Mouse (Mus musculus) hindbrain, embryonic 16.5 days (tissue): ENCODE measurements around the gene Gm10260. TPM values are rescaled to one million over a fixed set of nuclear protein-coding genes. Genes with fewer than 3 reads are reported as not detected.

ENCODE experiments used
- ATAC-seq: fragments of 200-750 bp; cut with Nextera tagmentation; 2 replicates; pipeline ENCODE4 v1.8.0; 2017; ENCODE audit warnings: moderate TSS enrichment, moderate library complexity
- H3K27ac ChIP-seq: fragments of 300-500 bp; sonication (generic); 2 replicates; pipeline ENCODE4 v1.5.1; 2014; ENCODE audit warnings: low read depth, mild to moderate bottlenecking, control low read depth, low read length, moderate library complexity
- H3K27me3 ChIP-seq: fragments of 300-500 bp; sonication (generic); replicated peaks from 2 replicates; pipeline ENCODE4 v1.6.1; 2014; ENCODE audit warnings: low read length; ENCODE audit not compliant: control insufficient read depth, insufficient read depth
- H3K36me3 ChIP-seq: fragments of 300-500 bp; sonication (generic); 2 replicates; pipeline ENCODE4 v1.6.1; 2014; ENCODE audit warnings: mild to moderate bottlenecking, low read length, moderate library complexity, mixed read lengths; ENCODE audit not compliant: control insufficient read depth, insufficient read depth
- H3K4me1 ChIP-seq: fragments of 300-500 bp; sonication (generic); 2 replicates; pipeline ENCODE4 v1.6.1; 2014; ENCODE audit warnings: low read depth, low read length; ENCODE audit not compliant: control insufficient read depth, insufficient read depth
- H3K4me2 ChIP-seq: fragments of 300-500 bp; sonication (generic); 2 replicates; pipeline ENCODE4 v1.6.1; 2014; ENCODE audit warnings: mild to moderate bottlenecking, low read length, control low read depth, moderate library complexity
- H3K4me3 ChIP-seq: fragments of 300-500 bp; sonication (generic); 2 replicates; pipeline ENCODE4 v1.5.1; 2014; ENCODE audit warnings: mild to moderate bottlenecking, low read length, control low read depth, moderate library complexity
- H3K9ac ChIP-seq: fragments of 300-500 bp; sonication (generic); 2 replicates; pipeline ENCODE4 v1.6.1; 2014; ENCODE audit warnings: low read depth, mild to moderate bottlenecking, control low read depth, low read length, moderate library complexity
- H3K9me3 ChIP-seq: fragments of 300-500 bp; sonication (generic); 2 replicates; pipeline ENCODE4 v1.6.1; 2014; ENCODE audit warnings: mild to moderate bottlenecking, low read length, moderate library complexity; ENCODE audit not compliant: control insufficient read depth
- WGBS: fragments of 180-500 bp; shearing (Covaris S2); extraction: QIAGEN DNeasy Blood & Tissue Kit; methylation state at CpG from one replicate; pipeline ENCODE4 v1.1.7; 2014; 5-methylcytosine and 5-hydroxymethylcytosine counted together
- polyA plus RNA-seq: library from polyadenylated mRNA; unstranded; fragments of >200 nt; fragmentation: Nextera tagmentation; extraction: Ambion mirVana; gene quantifications from 2 replicates; pipeline ENCODE4 v1.2.1, GENCODE M21; 2015

The Gm10260 gene
- polyA plus RNA-seq, 1 experiment from 2014 or later, result 6.8 TPM

GRCm38 (mm10) chr13:97775907-97776306, 15.5 kb upstream of the Gm10260 start:
- Histone ChIP-seq H3K4me2 (no peak overlapping the region), H3K27ac (no peak overlapping the region), H3K9ac (no peak overlapping the region), H3K9me3 (no peaks in the 10 kb centered on the region), H3K4me3 (no peak overlapping the region), H3K27me3 (no peaks in the 10 kb centered on the region), H3K36me3 (no peaks in the 10 kb centered on the region), H3K4me1 (peaks cover 10% of the 10 kb centered on the region)
- 94% methylated on average over 8 of the region's 8 CpGs for WGBS
- ATAC-seq, result no peak

GRCm38 (mm10) chr13:97774740-97775425, 14.5 kb upstream of the Gm10260 start:
- Histone ChIP-seq H3K27me3 (no peaks in the 10 kb centered on the region), H3K4me1 (peaks cover 10% of the 10 kb centered on the region), H3K4me2 (no peak overlapping the region), H3K9ac (no peak overlapping the region; the same call in 1 of the 2 replicates), H3K4me3 (no peak overlapping the region), H3K9me3 (no peaks in the 10 kb centered on the region), H3K27ac (no peak overlapping the region), H3K36me3 (no peaks in the 10 kb centered on the region)
- WGBS, result 18% methylated on average over 10 of the region's 10 CpGs
- peak; percentile 89 for ATAC-seq

DNA sequence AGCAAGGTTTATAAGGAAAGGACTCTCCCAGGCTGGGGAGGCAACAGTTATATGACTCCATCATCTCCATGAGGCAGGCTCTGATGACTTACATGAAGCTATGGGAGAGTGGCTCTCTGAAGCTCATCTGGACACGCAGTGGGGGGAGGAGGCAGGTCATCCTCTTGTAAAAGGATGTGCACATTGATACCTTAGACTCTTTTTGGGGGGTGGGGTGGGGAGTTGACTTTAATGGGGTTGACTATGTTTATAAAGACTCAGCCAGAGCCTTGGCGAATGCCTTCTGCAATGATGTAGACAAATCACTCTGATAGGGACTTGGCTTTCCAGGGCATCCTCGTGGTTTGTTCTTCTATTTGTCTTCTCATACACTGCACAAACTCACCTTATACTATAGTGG, 8.8 kb upstream of the Gm10260 start:
- no peaks in the 10 kb centered on the region for H3K9me3 ChIP-seq
- no peak overlapping the region for H3K27ac ChIP-seq
- H3K9ac ChIP-seq, result no peak overlapping the region
- H3K4me2 ChIP-seq, result no peak overlapping the region
- no peaks in the 10 kb centered on the region for H3K36me3 ChIP-seq
- H3K4me1 ChIP-seq, result no peaks in the 10 kb centered on the region
- WGBS, result 81% methylated on average over 3 of the region's 3 CpGs
- ATAC-seq, result no peak
- H3K4me3 ChIP-seq, result no peak overlapping the region
- H3K27me3 ChIP-seq, result no peaks in the 10 kb centered on the region

GRCm38 (mm10) chr13:97768803-97769202, 8.4 kb upstream of the Gm10260 start:
- Histone ChIP-seq H3K27me3 (no peaks in the 10 kb centered on the region), H3K4me2 (no peak overlapping the region), H3K36me3 (no peaks in the 10 kb centered on the region), H3K4me3 (no peak overlapping the region), H3K9me3 (no peaks in the 10 kb centered on the region), H3K9ac (no peak overlapping the region), H3K27ac (no peak overlapping the region), H3K4me1 (no peaks in the 10 kb centered on the region; the same call in 1 of the 2 replicates)
- 84% methylated on average over 3 of the region's 3 CpGs for WGBS
- no peak for ATAC-seq

- no peaks in the 10 kb centered on the region for H3K36me3 ChIP-seq
- no peak overlapping the region for H3K9ac ChIP-seq
- H3K27me3 ChIP-seq, result no peaks in the 10 kb centered on the region
- no peaks in the 10 kb centered on the region for H3K9me3 ChIP-seq
- H3K4me2 ChIP-seq, result no peak overlapping the region
- H3K4me1 ChIP-seq, result peaks cover 2% of the 10 kb centered on the region
- no peak for ATAC-seq
- no peak overlapping the region for H3K4me3 ChIP-seq
- 60% methylated on average over 7 of the region's 7 CpGs for WGBS
- no peak overlapping the region for H3K27ac ChIP-seq
These were observed 7.7 kb upstream of the Gm10260 start for GRCm38 (mm10) chr13:97768046-97768682.

- no peak overlapping the region for H3K9ac ChIP-seq
- H3K4me3 ChIP-seq, result no peak overlapping the region
- H3K4me1 ChIP-seq, result peaks cover 2% of the 10 kb centered on the region
- no peaks in the 10 kb centered on the region for H3K9me3 ChIP-seq
- H3K27me3 ChIP-seq, result no peaks in the 10 kb centered on the region
- no peaks in the 10 kb centered on the region for H3K36me3 ChIP-seq
- H3K4me2 ChIP-seq, result no peak overlapping the region
- WGBS, result 85% methylated on average over 3 of the region's 3 CpGs
- no peak for ATAC-seq
- no peak overlapping the region for H3K27ac ChIP-seq
These were observed 6.2 kb upstream of the Gm10260 start for GRCm38 (mm10) chr13:97766600-97766999.

DNA sequence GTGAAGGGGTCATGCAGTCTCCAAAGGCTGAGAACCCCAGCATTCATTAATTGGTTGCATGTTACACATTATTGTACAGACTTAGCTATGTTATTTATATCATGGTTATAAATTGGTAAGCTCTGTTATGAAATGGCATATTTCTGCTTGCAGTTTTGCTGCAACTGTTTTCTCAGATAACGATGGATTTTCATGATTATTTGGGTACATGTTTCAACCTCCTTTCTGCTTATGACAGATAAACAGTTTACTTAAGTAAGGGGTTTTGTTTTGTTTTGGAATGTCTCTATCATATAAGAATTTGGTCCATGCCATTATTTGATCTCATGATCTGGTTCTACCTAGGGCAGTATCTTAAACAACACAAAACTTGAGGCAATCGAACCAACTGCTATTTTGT, 5.5 kb upstream of the Gm10260 start:
- peaks cover 2% of the 10 kb centered on the region for H3K4me1 ChIP-seq
- H3K9me3 ChIP-seq, result no peaks in the 10 kb centered on the region
- ATAC-seq, result no peak
- no peaks in the 10 kb centered on the region for H3K27me3 ChIP-seq
- H3K4me2 ChIP-seq, result no peak overlapping the region
- no peak overlapping the region for H3K4me3 ChIP-seq
- H3K36me3 ChIP-seq, result no peaks in the 10 kb centered on the region
- H3K9ac ChIP-seq, result no peak overlapping the region
- H3K27ac ChIP-seq, result no peak overlapping the region
- 86% methylated on average over 2 of the region's 2 CpGs for WGBS

DNA sequence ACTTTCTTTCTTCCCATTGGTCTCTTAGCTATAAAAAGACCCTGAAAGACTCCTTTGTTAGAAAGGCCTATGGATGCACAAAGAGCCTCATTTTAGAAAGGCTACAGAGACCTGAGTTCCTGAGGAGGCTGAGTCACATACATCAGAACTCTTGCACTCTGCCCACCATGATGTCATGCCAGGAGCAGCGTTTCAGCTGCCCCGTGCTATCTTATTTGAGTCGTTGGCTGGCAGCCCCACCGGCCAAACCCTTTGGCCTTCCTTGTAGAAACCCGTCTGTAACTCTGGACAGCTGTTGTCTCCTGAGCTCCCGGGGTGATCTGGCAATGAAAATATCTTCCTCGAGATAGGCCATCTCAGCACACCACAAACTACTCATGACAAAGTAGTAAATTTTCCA, 3.6 kb upstream of the Gm10260 start:
- Histone ChIP-seq H3K4me3 (no peak overlapping the region), H3K27ac (no peak overlapping the region), H3K4me1 (peaks cover 2% of the 10 kb centered on the region), H3K27me3 (no peaks in the 10 kb centered on the region), H3K36me3 (no peaks in the 10 kb centered on the region), H3K9me3 (no peaks in the 10 kb centered on the region), H3K9ac (no peak overlapping the region), H3K4me2 (no peak overlapping the region)
- peak; percentile 54; the same call in 1 of the 2 replicates for ATAC-seq
- WGBS, result 42% methylated on average over 7 of the region's 7 CpGs

DNA sequence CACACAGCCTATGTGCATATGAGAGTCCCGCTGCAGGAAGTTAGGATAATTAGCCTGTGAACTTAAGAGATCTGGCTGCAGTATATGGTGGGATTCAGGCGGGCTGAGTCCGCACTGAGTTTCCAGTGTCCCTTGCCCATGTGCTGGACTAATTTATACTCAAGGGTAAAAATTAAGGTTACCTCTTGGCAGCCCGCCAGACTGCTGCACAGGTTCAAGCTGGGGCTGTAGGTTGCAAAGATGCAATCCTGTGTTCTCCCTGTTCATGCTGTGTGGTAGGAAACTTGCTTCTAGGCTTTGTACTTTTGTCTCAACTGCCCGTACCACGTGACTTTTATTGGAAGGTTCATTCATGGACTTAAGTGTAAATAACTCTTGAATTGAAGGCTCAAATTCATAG, 3.0 kb upstream of the Gm10260 start:
- WGBS, result 68% methylated on average over 6 of the region's 6 CpGs
- no peaks in the 10 kb centered on the region for H3K36me3 ChIP-seq
- H3K4me2 ChIP-seq, result no peak overlapping the region
- H3K27ac ChIP-seq, result no peak overlapping the region
- ATAC-seq, result 0 out of 2 replicates have a peak, but pooled peaks have one; percentile 14
- no peaks in the 10 kb centered on the region for H3K9me3 ChIP-seq
- H3K27me3 ChIP-seq, result no peaks in the 10 kb centered on the region
- H3K4me3 ChIP-seq, result no peak overlapping the region
- H3K4me1 ChIP-seq, result peaks cover 2% of the 10 kb centered on the region
- H3K9ac ChIP-seq, result no peak overlapping the region
